Mouse (Mus musculus) embryonic facial prominence, embryonic 12.5 days (tissue): ENCODE measurements at regions not wholly inside any gene's neighbourhood (a gene's known extent, or its start where the extent isn't known, plus 50 kb on each side); places are given as distances from the start of the nearest gene placed in this dataset.

Source experiments
- ATAC-seq: fragments of 200-750 bp; cut with Nextera tagmentation; 2 replicates; pipeline ENCODE4 v1.8.0; 2017; ENCODE audit not compliant: insufficient number of reproducible peaks, insufficient read depth, low FRiP score, low TSS enrichment
- H3K27ac ChIP-seq: fragments of 300-500 bp; sonication (generic); 2 replicates; pipeline ENCODE4 v1.5.1; 2016; ENCODE audit warnings: mild to moderate bottlenecking
- H3K27me3 ChIP-seq: fragments of 300-500 bp; sonication (generic); 2 replicates; pipeline ENCODE4 v1.6.1; 2016; ENCODE audit warnings: mild to moderate bottlenecking, moderate library complexity
- H3K36me3 ChIP-seq: fragments of 300-500 bp; sonication (generic); 2 replicates; pipeline ENCODE4 v1.6.1; 2016; ENCODE audit warnings: mild to moderate bottlenecking
- H3K4me1 ChIP-seq: fragments of 300-500 bp; sonication (generic); 2 replicates; pipeline ENCODE4 v1.6.1; 2016
- H3K4me2 ChIP-seq: fragments of 300-500 bp; sonication (generic); replicated peaks from 2 replicates; pipeline ENCODE4 v1.6.1; 2016; ENCODE audit warnings: mild to moderate bottlenecking, moderate library complexity
- H3K4me3 ChIP-seq: fragments of 300-500 bp; sonication (generic); 2 replicates; pipeline ENCODE4 v1.5.1; 2016; ENCODE audit warnings: mild to moderate bottlenecking
- H3K9ac ChIP-seq: fragments of 300-500 bp; sonication (generic); 2 replicates; pipeline ENCODE4 v1.6.1; 2016; ENCODE audit warnings: mild to moderate bottlenecking, moderate library complexity
- H3K9me3 ChIP-seq: fragments of 300-500 bp; sonication (generic); 2 replicates; pipeline ENCODE4 v1.6.1; 2016; ENCODE audit warnings: mild to moderate bottlenecking, moderate library complexity
- WGBS: fragments of 180-500 bp; shearing (Covaris S2); methylation state at CpG from one replicate; pipeline ENCODE4 v1.1.7; 2016; 5-methylcytosine and 5-hydroxymethylcytosine counted together

- Histone ChIP-seq H3K4me2 (0 out of 2 replicates have a peak overlapping the region, but pooled peaks have one; percentile 17), H3K27me3 (no peaks in the 10 kb centered on the region), H3K27ac (no peak overlapping the region), H3K4me3 (no peak overlapping the region), H3K9ac (no peak overlapping the region), H3K9me3 (no peaks in the 10 kb centered on the region), H3K4me1 (no peaks in the 10 kb centered on the region), H3K36me3 (no peaks in the 10 kb centered on the region)
- WGBS = 39% methylated on average over 15 of the region's 15 CpGs
- 0 out of 2 replicates have a peak, but pooled peaks have one; percentile 41 for ATAC-seq
Observed at GRCm38 (mm10) chr1:166947844-166948702, 53.1 kb upstream of the Fam78b start.
